Mouse (Mus musculus) T-helper 2 cell (primary cell): ENCODE measurements around the gene Pigu.

ENCODE experiments used
- in situ Hi-C: fragments of 300-600 bp; cut with MboI, MseI; formaldehyde crosslinking; loops from one replicate; pipeline ENCODE4 v1.15.1; 2025; ENCODE audit warnings: high pct_unique_total_duplicates

The Pigu gene

DNA sequence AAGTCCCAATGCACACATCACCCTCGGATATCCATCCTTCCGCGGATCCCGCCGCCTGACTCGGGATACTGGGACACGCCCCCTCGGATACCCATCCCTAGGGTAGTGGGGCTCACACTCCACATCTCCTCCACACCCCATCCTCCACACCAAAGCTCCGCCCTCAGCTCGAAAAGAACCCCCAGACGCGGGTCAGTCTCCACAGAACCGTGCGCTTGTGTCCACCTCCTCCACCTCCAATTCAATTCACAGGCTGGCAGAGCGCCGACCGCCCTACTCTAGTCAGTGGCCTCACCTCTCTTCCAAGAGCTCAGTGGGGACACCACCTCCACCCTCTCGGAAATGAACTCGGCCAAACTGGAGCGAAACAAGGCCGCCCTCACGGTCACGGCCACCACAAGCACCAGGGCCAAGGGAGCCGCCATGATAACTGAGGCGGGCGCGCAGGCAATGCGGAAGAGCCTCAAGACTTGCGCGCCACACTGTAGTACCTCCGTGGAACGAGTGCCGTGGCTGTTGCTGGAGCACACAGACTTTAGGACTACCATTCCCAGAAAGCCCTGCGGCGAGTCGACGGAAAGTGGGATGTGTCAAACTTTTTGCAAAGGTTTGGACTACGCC is at the start of gene Pigu:
Gene Pigu (minus strand): TSS at position 460 of the 621 bp plus-strand sequence.
- in situ Hi-C loops = no loop called here

DNA sequence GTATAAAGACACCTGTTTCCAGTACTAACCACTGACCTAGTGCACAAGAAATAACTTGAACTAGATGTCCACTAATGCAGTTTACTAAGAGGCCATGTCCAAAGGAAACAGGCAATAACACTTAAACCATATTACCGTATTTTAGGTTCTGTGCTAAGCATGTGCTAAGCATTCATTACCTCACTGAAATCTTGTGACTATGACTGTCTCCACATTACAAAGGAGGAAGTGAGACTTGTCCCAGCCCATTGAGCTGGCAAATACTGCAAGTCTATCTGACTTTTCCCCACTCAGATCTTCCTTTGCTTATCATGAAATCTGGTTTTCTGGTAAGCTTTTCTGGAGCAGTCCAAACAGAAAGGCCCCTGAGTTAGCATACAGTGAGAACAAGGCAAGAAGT is 47.4 kb upstream of the Pigu start:
- in situ Hi-C loops = no loop called here

DNA sequence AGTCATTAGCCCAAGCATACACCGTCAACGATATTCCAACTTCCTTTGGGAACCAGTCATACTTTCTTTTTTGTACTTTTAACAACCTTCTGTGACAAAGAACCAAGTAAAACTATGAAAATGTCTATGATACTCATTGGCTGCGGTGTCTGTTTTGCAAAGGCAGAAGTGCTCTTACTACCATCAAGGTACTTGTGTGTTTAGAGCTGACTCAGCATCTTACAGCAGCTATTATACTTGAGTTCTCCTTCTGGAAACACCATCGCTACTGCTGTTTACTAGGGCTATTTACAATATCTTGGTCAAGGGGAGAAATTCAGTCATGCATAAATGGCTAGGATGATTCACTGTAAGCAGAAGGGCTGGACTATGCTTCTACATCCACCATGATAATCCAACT is 44.7 kb upstream of the Pigu start:
- in situ Hi-C loops = no loop called here

DNA sequence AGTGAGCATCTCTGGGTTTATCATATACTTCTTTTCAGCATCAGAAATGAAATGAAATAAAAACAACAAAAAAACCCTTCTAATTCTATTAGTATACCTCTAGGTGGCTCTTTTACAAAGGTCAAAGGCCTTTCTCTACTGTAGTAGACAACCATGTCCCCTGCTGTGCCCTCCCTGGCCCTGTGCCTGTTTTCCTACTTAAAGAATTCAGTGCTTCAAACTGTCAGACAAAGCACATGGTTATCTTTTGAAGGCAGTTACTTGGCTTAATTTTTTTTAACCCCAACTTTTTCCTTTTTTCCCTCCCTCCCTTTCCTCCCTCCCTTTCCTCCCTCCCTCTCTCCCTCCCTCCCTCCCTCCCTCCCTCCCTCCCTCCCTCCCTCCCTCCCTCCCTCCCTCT is 43.0 kb upstream of the Pigu start:
- in situ Hi-C loops = no loop called here

DNA sequence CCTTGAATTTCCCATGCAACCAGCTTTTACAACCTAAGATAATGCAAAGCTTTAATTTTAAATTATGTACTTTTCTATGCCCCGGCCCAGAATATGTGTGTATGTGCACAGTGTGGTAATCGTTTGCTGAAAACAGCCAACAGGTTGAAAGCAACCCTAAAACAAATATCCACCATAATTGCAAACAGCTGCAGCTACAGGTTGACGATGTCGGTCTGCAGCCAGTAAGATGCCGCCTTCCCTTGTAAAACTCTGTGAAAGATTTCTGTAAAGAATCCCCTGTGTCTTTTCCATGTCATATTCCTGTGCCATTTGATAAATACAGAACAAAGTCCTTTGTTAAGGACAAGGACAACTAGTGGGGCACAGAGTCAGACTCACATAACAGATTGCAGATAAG is 37.4 kb upstream of the Pigu start:
- in situ Hi-C loops = no loop called here

DNA sequence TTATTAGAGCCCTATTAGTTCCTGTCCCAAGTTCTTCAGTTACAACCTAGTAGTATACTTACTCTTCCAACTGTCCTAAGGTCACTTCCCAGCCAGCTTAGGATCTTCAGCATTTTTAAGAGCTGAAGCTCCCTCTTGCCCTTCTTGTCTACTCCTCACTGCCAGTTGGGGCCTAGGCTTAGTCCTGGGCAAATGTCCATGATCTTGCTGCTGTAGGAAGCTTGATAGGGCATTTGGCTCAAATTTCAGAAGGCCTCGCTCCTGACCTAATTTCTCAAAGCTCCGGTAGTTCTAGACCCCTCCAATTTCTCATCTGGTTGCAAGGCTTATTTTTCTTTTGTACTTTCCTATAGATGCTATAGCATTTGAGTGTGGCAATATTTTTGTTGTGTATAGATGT is 31.3 kb upstream of the Pigu start:
- in situ Hi-C loops = no loop called here

DNA sequence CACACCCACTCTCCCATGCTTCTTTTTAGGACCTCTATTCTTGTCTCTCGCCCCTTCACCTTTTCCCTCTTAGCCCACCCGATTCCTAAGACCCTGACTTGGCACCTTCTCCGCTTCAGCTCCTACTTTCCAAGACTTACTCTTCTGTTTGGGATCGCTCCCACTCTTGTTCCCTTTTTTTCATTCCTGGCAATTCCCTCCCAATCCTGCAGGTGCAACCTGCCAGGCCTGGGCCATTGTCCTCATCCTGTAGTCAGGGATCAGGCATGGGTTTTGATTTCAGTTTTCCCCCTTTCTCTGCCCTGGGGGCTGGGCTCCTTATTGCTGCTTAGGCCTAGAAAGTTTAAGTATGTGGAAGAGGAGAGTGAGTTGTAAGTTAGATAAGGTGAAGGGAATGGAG is 29.8 kb upstream of the Pigu start:
- in situ Hi-C loops = no loop called here

DNA sequence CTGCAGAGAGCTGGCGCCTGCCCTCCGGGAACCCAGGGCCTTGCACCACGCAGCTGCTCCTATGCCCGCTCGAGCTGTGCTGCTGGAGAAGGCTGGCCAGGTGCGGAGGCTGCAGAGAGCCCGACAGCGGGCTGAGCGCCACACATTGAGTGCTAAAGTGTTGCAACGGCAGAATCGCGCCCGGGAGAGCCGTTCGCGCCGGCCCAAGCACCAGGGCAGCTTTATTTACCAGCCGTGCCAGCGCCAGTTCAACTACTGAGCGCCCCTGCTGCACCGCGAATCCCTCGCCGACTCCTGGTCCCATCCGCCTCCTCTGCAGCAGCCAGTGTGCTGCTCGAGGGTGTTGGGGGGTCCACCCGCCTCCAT is 29.3 kb upstream of the Pigu start:
- in situ Hi-C loops = no loop called here

DNA sequence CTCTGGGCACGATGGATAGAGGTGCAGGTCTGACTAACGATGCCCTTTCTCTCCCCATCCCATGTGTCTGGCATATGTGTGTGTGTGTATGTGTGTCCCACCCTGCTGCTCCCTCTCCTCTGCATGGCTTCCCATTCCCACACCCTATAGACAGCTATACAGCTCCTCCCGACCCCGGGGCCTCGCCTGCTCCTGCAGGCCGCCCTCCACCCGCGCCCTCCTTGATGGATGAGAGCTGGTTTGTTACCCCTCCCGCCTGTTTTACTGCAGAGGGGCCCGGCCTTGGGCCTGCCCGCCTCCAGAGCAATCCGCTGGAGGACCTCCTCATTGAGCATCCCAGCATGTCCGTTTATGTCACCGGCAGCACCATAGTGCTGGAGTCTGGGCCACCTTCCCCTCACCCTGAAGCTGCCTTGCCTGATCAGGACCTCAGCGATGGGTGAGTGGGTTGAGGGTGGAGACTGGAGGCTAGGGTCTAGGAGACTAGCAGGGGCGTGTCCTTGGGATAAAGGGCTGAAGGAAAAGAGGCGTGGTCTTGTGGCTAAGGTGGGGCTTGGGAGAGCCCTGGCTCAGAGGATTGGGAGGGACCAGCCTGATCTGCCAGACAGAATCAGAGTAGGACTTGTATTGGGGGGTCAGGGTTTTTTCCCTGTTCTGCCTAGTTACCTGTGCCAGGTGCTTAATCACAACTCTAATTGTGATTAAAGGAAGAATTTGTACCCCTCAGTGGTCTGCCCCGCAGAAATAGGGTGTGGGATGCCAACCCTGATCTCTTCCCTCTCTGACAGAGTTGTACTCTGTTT is 28.7 kb upstream of the Pigu start:
- in situ Hi-C loops = no loop called here

DNA sequence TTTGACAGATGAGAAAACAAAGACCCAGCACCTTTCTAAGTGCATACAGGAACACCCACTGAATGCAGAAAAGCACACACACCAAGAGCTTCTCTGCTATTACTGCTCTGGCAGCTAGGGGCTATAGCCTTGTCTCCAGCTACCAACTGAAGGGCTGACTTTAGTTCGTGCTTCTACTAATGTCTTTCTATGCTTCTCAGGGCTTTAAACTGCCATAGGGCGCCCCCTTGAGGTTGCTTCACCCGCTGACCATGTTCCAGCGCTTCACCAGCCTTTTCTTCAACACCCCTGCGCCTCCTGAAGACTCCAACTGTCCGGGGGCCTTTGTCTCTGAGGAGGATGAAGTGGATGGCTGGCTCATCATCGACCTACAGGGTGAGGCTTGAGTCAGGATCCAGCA is 27.9 kb upstream of the Pigu start:
- in situ Hi-C loops = no loop called here

DNA sequence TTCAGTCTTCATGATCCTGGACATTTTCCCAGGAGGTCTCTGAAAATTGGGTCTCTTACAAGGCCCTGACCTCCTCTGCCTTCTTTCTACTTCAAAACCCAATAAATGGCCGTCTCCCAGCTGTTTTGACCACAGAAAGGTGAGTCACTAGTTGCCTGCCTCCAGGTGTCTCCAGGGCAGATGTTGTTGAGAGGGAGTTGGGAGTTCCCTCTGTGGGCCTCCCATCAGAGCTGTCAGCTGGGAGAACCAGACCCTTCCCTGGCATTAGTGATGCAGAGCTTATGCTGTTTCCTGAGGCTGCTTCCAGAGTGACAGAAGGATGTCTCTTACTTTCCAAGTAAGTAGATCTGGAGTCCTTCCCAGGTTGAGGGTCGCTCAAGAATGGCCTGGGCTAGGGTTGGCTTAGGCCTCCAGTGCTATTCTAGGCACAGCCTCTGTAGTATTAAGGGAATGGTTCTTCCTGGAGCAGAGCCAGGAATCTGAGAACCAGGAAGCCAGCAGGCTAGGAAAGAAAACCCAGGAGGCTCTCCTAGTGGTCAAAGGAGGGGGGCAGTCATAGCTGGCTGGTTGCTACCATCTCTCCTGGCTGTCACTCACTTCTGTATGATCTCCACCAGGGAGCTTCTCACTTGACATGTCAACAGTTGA is 25.7 kb upstream of the Pigu start:
- in situ Hi-C loops = no loop called here

DNA sequence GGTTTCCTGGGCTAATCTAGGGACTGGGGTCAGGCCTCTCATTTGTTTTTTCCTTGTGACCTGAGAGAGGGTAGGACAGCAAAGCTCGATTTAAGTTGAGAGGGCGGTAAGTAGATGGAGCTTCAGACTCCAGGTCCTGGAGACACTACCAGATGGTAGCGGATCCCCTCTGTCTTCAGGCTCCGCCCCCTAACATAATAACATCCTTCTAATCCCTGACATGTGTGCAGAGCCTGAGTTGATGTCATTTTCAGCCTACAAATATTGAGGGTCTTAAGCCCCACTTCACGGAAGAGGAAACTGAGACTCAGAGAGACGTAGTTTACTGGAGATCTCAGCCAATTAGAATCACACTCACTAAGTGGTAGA is 25.1 kb upstream of the Pigu start:
- in situ Hi-C loops = no loop called here

DNA sequence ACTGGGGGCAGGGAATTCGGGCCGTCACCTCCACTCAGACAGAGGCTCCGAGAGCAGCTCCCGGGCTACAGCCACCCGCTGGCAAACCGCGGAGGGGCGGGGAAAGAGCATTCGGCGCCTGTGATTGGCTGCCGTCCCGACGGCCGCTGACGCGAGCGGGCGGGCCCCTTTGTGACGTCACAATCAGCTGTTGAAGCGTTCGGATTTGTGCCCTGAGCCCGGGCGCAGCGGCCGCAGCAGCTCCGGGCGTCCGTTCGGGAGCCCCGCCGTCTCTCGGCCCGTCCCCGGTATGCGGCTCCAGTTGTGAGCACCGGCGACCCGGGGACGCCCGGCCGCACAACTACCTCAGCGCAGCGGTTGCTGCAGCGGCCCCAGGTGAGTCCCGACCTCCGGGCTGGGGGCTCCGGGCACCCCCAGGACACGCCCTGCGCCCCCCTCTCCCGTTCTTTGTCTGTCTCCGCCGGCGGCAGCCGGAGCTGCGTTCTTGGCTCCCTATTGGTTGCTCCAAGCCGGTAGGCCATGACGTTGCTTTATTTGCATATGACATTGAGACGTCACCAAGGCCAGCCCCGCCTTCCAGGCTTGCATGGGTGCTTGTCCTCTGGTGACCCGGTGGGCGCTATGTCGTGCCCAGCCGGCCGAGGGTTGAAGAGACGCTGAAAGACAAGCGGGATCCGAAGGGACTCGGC is 24.6 kb upstream of the Pigu start:
- in situ Hi-C loops = no loop called here

DNA sequence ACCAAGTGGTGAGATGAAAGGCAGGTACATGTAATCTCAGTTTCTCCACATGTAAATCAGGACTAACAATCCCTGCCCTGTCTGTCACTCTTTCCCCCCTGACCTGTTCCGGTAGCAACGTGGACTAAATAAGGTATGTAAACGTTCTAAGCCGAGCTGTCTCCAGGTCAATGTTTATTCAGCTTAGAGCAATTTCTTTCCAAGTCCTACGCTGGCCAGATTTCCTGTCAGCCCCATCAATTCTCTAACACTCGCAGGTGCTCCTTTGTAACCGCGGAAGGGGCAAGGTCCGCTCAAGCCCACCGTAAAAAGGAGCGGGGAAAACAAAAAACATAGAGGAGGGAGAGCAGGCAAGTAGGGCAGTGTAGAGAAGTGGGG is 23.8 kb upstream of the Pigu start:
- in situ Hi-C loops = no loop called here

DNA sequence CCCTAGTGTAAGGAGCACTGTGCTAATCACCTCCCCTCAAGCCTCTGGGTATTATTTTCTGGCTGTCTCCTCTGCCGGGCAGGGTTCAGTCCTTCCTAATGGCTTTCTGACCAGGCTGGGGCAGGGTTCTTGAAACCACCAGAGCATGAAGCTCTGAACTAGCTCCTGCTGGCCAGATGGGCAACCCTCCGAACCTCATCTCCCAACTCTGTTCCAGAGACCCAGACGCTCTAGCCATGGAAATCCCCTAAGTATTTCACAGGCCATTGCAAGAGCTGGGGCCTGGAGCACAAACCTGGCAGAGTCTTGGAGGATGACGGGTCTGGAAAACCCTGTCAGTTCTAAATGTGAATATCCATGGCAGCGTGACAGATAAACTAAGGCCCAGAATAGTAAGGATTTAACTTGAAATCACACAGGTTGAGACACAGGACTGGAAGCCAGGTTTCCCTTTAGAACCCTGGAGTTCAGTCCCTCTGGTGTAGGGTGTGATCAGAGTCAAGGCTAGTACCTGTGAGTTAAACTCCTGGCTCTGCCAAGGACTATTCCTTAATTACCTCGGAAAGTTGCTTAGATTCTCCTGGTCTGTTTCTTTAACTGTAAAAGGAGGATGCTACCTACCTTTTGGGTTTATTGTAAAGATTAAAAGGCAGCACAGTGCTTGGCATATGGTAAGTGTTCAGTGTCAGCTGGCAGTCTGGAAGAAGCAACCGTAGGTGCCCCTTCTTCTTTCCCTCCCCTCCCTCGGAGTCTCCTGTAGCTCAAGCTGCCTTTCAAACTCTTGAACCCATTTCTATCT is 23.2 kb upstream of the Pigu start, which contains the start of gene Trp53inp2:
Gene Trp53inp2 (plus strand): TSS at position 799 of the 799 bp plus-strand sequence.
- in situ Hi-C loops = no loop called here

DNA sequence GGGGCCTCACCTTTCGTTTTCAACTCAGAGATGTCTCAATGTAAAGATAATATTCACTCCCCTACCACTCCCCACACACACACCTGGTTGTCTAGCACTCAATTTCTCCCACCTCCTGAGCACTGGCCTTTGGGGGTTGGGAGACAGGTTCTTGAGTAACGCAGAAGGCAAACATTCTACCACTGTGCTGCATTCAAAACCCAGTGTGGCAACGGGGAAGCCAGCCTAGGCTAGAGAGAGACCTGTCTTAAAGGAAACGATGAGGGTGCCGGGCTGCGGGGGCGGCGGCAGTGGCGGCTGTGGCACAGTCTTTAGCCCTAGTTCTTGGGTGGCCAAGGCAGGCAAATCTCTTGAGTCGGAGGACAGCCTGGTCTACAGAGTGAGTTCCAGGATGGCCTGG is 19.0 kb upstream of the Pigu start:
- in situ Hi-C loops = no loop called here

DNA sequence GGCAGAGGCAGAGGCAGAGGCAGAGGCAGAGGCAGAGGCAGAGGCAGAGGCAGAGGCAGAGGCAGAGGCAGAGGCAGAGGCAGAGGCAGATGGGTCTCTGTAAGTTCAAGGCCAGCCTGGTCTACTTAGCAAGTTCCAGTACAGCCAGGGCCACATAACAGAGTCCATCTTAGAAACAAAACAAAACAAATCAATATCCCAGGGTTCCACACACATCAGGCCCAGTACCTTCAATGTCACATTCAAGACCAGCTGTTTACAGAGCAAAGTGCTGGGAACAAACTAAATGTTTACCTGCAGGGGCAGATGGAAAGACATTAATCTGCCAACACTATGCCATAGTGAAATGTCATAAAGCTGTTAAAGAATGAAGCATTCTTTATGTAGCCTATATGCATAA is 17.3 kb upstream of the Pigu start:
- in situ Hi-C loops = no loop called here

DNA sequence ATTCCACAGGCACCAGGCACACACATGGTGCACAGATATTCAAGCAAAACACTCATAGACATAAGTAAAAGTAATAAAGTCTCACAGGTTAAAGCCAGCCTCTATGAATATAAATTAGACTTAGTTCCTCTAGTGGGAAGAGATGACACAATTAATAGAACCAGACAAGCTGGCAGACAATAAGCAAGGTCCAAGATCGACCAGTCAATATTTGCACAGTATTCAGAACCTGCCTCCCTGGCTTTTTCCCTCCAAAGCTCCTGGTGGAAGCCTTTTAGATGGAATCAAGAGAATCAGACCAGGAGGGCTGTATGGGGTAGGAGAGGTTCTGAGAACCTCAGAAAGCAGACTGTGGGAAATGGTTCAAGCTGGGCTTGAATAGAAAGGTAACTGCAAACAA is 16.7 kb upstream of the Pigu start:
- in situ Hi-C loops = no loop called here

DNA sequence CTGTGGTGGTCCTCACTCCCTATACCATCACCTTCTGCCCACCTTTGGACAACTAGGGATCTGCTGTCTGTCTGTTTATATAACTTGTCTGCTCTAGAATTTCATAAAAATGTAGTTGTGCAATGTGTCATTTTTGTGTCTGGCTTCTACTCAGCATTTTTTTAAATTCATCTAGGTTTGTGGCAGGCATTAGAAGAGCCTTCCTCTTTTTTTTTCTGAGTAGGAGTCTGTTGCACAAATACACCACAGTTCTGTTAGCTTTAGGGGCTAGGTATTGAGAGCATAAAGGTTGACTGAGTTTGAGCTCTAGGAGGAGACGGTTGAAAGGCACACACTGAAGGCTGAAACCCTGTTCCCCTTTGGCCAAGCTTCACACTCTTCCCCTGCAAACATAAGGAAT is 16.1 kb upstream of the Pigu start:
- in situ Hi-C loops = no loop called here

DNA sequence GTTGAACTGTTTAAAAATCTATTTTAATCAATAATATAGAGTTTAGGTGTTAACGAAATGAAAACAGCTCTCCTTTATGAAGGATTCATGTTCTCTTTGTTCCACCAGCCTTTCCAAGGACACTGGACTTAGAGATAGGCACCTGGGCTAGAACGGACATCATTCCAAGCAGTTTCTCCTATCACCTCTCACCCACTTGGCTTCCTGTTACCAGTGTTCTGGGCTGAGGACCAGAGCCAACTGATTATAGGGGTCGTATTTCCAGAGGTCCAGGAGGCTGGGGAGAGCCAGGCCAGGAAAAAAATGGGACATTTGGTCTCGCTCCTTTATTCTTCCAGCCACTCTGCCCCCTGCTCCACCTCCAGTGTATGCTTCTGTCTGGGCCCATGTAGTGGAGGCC is 15.2 kb upstream of the Pigu start:
- in situ Hi-C loops = no loop called here

DNA sequence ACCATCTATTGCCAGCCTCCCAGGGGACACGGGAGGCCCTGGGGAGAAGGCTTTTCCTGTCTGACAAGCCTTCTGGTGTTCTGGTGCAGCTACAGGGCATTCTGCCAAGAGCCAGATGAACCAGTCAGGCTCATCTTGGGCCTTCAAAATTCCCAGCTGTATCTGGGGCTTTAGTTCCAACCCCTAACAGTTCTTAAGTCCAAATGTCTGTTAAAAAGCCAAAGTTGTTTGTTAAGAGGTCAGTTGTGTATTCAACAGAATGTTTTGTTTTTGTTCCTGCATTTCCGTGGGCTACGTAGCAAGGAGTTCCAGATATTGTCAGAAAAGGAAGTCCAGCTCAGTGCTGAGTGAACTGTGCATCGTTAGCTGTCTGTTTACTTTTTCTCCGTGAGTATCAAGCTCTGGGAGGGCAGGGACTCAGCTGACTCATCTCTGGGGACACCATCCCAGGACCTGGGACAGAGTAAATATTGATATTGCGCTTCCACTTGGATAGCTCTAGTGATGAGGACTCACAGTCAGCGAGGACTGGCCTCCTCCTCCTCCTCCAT is 12.2 kb upstream of the Pigu start:
- in situ Hi-C loops = no loop called here
